Mouse (Mus musculus) right cerebral cortex, postnatal 14 days (tissue): ENCODE measurements at regions not wholly inside any gene's neighbourhood (a gene's known extent, or its start where the extent isn't known, plus 50 kb on each side); places are given as distances from the start of the nearest gene placed in this dataset.

Source experiments
- DNase-seq: peaks from one replicate; pipeline ENCODE4 v3.0.0; 2022

- DNase-seq, result no peak
These were observed 276.0 kb upstream of the Cdyl start for GRCm38 (mm10) chr13:35383624-35384018.

- DNase-seq, result no peak
These were observed 271.3 kb upstream of the Cdyl start for GRCm38 (mm10) chr13:35388380-35388779.

- DNase-seq, result no peak
These were observed 269.7 kb upstream of the Cdyl start for GRCm38 (mm10) chr13:35389781-35390525.

GRCm38 (mm10) chr13:35390526-35390880 is 269.1 kb upstream of the Cdyl start:
- DNase-seq, result no peak

- no peak for DNase-seq
These were observed 267.5 kb upstream of the Cdyl start for GRCm38 (mm10) chr13:35392167-35392566.

- DNase-seq, result no peak
These were observed 264.4 kb upstream of the Cdyl start for GRCm38 (mm10) chr13:35395192-35395591.

- no peak for DNase-seq
These were observed 264.0 kb upstream of the Cdyl start for GRCm38 (mm10) chr13:35395630-35396029.

GRCm38 (mm10) chr13:35397166-35397565 is 262.5 kb upstream of the Cdyl start:
- DNase-seq, result no peak

- DNase-seq, result peak; percentile 13
These were observed 261.4 kb upstream of the Cdyl start for GRCm38 (mm10) chr13:35398192-35398591.

- DNase-seq, result no peak
These were observed 256.8 kb upstream of the Cdyl start for GRCm38 (mm10) chr13:35402856-35403255.

- DNase-seq, result no peak
These were observed 255.2 kb upstream of the Cdyl start for GRCm38 (mm10) chr13:35404428-35404827.

GRCm38 (mm10) chr13:35405384-35405783 is 254.2 kb upstream of the Cdyl start:
- no peak for DNase-seq

- DNase-seq, result no peak
These were observed 242.1 kb upstream of the Cdyl start for GRCm38 (mm10) chr13:35417500-35417899.

GRCm38 (mm10) chr13:35420076-35420475 is 239.6 kb upstream of the Cdyl start:
- DNase-seq, result no peak

- no peak for DNase-seq
These were observed 233.6 kb upstream of the Cdyl start for GRCm38 (mm10) chr13:35426061-35426460.

- no peak for DNase-seq
These were observed 224.5 kb upstream of the Cdyl start for GRCm38 (mm10) chr13:35435173-35435572.

- DNase-seq, result no peak
These were observed 212.0 kb upstream of the Cdyl start for GRCm38 (mm10) chr13:35447661-35448060.

GRCm38 (mm10) chr13:35452420-35452819 is 207.2 kb upstream of the Cdyl start:
- DNase-seq, result no peak

GRCm38 (mm10) chr13:35453222-35453914 is 206.3 kb upstream of the Cdyl start:
- DNase-seq, result no peak

- no peak for DNase-seq
These were observed 199.6 kb upstream of the Cdyl start for GRCm38 (mm10) chr13:35460051-35460450.

- DNase-seq, result no peak
These were observed 196.4 kb upstream of the Cdyl start for GRCm38 (mm10) chr13:35463231-35463630.

GRCm38 (mm10) chr13:35463850-35464249 is 195.8 kb upstream of the Cdyl start:
- no peak for DNase-seq

GRCm38 (mm10) chr13:35469361-35470198 is 190.1 kb upstream of the Cdyl start:
- peak; percentile 10 for DNase-seq

- no peak for DNase-seq
These were observed 181.4 kb upstream of the Cdyl start for GRCm38 (mm10) chr13:35478226-35478625.
